Mouse (Mus musculus): ENCODE results near the gene Lmo4.

DNA sequence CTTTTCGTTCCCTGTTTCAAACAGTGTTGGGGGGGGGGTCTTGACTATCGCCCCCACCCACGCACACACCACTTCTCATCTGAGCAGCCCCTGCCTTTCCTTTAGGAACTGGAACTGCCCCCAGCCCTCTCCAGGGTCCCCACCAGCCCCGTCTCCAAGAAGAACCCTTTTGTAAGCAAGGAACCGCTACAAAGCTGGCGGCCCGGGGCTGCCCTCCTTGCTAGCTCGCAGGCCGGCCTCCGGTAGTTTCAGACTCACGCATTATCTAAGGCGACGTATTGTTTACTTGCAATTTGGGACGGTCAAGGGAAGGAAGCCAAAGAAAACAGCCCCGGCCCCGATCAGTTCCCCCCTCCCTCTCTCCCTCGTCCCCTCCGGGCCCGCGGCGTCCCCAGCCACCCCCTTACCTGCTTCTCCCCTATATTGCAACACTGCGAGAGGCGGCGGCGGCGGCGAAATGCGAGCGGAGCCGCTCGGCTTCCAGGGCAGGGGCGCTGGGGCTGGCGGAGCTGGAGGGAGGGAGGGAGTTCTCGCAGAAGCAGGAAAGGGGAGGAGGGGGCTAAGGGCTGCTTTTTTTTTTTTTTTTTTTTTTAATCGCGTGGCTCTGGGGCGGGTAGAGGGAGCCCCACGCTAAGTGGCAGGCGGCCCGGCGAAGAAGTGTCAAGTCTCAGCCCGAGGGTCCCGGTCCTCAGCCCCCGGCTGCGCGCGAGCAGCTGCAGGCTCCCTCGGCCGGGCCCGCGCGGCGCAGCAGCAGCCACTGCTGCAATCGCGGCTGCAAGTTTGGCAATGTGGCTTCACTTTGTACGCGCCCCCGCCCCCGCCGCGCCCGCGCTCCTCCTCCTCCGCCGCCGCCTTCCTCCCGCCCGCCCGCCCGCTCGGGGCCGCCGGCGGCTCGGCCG is at the start of gene Lmo4:
- TF ChIP-seq FLI1 (IDR thresholded peaks at IDR 0.05; ENCODE audit: low read length) (no peak), GATA1 (IDR thresholded peaks at IDR 0.05; ENCODE audit: borderline replicate concordance, low read length) (no peak)

Measured in megakaryocyte, embryonic 14.5 days (primary cell).